Mouse (Mus musculus): ENCODE measurements at regions not wholly inside any gene's neighbourhood (a gene's known extent, or its start where the extent isn't known, plus 50 kb on each side); places are given as distances from the start of the nearest gene placed in this dataset.
A peak's percentile ranks its signal among the peaks of the same experiment; 100 is the strongest.

DNA sequence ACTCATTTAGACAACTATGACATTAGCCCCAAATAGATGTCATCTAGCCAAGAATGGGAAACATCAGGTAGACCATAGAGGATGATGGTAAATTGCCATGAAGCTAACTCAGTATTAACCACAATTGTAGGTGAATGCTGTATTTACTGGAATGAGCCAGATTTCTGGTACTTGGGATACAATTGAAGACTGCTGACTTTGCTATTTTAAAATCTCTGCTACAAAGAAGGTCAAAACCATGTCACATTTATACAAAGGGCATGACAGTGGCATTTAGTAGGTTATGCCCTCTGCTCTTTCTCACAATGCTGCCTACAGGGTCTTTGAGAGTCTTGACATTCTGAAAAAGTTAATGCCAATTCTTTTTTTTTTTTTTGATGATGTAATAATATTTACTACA is 178.8 kb upstream of the 4930583I09Rik start:
- DNase-seq, result no peak

DNA sequence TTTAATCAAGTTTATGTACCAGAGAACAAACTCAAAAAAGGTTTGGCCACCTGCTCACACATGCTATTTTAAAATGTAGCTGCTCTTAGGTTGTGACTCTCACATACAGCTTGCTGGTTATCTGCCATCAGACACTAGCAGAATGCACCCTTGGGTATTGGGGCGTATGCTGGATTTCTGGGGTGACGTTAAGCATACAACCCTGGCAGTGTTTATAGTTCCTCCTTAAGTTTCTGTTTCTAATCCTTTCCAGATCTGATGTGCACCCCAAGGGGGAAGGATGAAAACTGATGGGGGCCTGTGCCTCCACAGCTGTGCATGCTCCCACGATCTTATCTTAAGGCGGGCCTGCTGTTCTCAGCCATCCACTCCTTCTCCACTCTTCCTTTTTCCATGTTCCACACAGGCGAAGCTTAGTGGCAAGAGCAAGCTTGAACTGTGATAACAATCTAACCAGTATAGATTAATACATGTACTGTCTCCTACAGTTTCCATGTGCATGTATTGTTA is 164.8 kb upstream of the 4930583I09Rik start:
- no peak for DNase-seq

- DNase-seq, result no peak
Observed at GRCm38 (mm10) chr17:64994483-64994882, 158.6 kb upstream of the 4930583I09Rik start.

GRCm38 (mm10) chr17:64991262-64991661 is 155.4 kb upstream of the 4930583I09Rik start:
- DNase-seq, result no peak

GRCm38 (mm10) chr17:64984276-64985011 is 148.6 kb upstream of the 4930583I09Rik start:
- DNase-seq, result no peak

- no peak for DNase-seq
Observed at GRCm38 (mm10) chr17:64983480-64983879, 147.6 kb upstream of the 4930583I09Rik start.

GRCm38 (mm10) chr17:64964153-64964552 is 128.3 kb upstream of the 4930583I09Rik start:
- no peak for DNase-seq

GRCm38 (mm10) chr17:64961887-64962286 is 126.0 kb upstream of the 4930583I09Rik start:
- no peak for DNase-seq

DNA sequence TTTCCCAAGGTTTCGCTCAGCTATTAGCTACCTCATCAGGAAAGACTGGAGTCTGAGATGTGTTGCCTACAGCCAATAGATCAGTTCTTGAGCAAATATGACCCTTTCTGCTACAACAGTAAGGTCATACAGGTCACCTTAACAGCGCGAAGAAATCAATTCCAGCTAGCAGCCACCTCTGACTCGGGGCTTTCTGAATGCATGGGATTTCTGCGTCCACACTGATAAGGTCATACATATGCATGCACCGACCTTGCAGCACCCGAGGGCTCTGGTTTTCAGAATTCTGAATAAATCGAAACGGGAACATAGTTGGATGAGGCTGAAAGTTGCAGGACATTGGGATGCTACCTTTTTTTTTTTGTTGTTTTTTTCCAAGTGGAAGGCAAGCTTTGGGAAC is 121.6 kb upstream of the 4930583I09Rik start:
- no peak for DNase-seq

DNA sequence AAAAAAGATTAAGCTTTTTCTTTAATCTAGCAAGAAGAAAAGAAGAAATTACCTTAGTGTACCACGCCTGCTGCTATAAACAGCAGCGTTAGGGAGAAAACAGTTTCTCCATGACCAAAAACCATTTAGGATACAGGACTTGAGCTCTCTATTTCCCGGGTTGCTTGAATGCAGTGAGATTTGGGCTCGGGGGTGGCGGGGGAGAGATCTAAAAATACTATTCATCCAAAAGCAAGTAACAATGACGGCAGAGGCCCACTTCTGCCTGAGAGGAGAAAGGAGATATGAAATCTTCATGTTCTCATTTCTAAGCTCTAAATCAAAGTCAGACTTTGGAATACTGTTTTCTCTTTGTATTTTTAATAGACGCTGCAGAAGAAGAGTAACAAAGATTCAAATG is 120.6 kb upstream of the 4930583I09Rik start:
- DNase-seq, result no peak

- DNase-seq, result no peak
Observed at GRCm38 (mm10) chr17:64953275-64953674, 117.4 kb upstream of the 4930583I09Rik start.

DNA sequence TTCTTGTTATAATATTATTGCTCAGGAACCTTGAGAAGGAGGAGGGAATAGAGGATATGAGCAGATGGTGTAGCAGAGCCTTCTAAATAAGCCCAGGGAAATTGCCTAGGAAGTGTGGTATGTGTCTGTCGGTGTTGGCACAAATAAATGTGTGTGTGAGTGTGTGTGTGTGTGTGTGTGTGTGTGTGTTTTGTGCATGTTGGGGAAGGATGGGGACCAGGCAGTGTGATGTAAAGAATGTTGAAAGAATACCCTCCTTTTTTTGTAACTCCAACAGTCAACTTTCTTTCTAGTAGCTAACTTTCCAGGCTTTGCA is 115.7 kb upstream of the 4930583I09Rik start:
- DNase-seq, result no peak

GRCm38 (mm10) chr17:64950802-64951624 is 115.1 kb upstream of the 4930583I09Rik start:
- no peak for DNase-seq

GRCm38 (mm10) chr17:64943213-64943612 is 107.3 kb upstream of the 4930583I09Rik start:
- no peak for DNase-seq

DNA sequence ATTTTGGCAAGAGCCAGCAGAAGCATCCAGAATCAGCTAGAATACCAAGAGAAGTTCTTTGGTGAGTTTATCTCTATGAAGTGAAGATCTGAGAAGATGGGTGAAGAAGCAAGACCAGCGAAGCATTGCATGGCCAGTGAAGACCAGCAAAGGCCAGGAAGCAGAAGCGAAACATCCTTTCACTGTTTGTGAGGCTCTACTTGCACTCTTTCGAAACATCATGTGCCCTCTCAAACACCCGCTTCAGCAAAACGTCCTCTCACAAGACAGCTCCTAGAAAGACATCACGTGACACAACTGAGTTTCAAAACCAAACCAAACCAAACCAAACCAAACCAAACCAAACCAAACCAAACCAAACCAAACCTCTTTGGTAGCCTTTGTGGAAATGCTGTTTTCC is 105.7 kb upstream of the 4930583I09Rik start:
- no peak for DNase-seq

- DNase-seq, result no peak
Observed at GRCm38 (mm10) chr17:64935683-64936082, 99.8 kb upstream of the 4930583I09Rik start.

GRCm38 (mm10) chr17:64934411-64934810 is 98.5 kb upstream of the 4930583I09Rik start:
- DNase-seq, result no peak

DNA sequence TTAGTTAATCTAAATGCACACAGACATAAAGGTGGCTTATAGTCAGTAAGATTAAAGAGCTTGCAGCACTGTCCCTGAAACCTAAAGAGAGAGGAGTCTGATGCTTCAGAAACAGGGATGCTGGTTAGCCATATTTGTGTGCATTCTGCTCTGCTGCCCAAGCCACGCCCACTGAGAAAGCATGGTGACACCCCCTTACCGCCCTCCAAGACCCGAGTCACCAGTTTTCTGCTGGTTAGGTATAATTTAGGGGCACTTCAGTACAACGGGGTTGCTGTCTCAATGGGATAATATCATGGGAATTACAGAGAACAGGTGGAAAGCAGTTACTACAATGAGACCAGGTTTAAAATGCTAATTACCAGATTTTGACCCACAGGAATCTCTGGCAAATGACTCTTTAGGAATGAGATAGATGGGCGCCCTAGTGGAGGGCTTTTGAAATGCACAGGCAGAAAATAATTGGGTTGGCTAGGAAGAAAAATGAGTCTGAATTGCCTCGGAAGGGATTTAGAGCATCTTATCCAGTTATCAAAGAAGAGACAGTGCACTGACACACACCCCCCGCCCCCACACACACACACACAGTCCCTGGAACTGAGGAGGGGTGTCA is 95.1 kb upstream of the 4930583I09Rik start:
- no peak for DNase-seq

DNA sequence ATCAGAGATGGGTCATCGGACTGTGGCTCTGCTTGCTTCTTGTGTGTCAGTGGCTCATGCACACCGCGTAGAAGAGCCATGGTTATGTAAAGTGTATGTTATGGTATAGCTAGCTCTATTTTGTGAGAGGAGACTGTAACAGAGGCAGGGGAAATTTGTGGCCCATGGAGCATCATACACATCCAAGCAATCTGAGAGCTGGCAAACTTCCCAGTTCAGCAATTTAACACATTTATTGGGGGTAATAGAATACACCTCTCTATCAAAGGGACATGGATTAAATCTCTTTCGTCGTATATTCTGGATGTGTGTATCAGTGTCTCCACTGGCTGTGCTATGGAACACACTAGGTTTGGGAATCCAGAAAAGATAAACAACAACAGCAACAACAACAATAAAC is 87.9 kb upstream of the 4930583I09Rik start:
- no peak for DNase-seq

DNA sequence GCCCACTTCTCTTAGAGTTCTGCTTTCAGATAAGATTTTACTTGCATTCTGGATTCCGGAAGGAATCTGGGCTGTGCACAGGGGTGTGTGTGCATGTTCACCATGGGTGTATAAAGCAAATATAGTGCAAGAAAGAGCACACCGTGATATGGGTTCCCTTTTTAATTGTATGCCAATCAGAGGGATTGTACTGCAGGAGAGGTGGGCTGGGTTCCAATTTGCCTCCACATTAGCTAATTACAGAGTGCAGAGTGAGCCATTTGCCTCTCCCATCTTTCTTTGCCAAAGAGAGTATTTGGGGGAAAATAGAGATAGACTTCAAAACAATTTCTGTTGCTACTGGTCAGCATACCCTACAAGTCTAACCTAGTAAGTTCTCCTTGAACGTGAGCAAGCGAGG is 86.4 kb upstream of the 4930583I09Rik start:
- no peak for DNase-seq

GRCm38 (mm10) chr17:64920236-64920635 is 84.4 kb upstream of the 4930583I09Rik start:
- DNase-seq, result no peak

GRCm38 (mm10) chr17:64917830-64918229 is 82.0 kb upstream of the 4930583I09Rik start:
- peak; percentile 13 for DNase-seq

- DNase-seq, result peak; percentile 37
Observed at GRCm38 (mm10) chr17:64916657-64917056, 80.8 kb upstream of the 4930583I09Rik start.

Measured in adrenal gland, postnatal 10 days (tissue).